Mouse (Mus musculus) gastrocnemius, postnatal 4 days (tissue): ENCODE results near the gene F2rl2. TPM values are rescaled to one million over a fixed set of nuclear protein-coding genes. Genes with fewer than 3 reads are reported as not detected.
A peak's percentile ranks its signal among the peaks of the same experiment; 100 is the strongest.

Experiments
- DNase-seq, 2 experiments: peaks; one replicate each; pipeline ENCODE4 v3.0.0; 2021 to 2022; ENCODE audit warnings: low spot score in 2 of 2, mixed read lengths in 2 of 2
- total RNA-seq, 2 experiments: library from RNA; stranded (reverse); gene quantifications; 2 replicates each; pipeline ENCODE4 v1.2.3; 2021

F2rl2 gene
- total RNA-seq, 2 experiments from 2014 or later: 0.10 TPM; not detected in 1

GRCm38 (mm10) chr13:95697874-95698273 lies 1.2 kb downstream of the F2rl2 start:
- DNase-seq: no peak

GRCm38 (mm10) chr13:95703376-95703775 lies 6.7 kb downstream of the F2rl2 start:
- no peak for DNase-seq

GRCm38 (mm10) chr13:95705589-95705988 lies 8.9 kb downstream of the F2rl2 start:
- DNase-seq: no peak

- DNase-seq: no peak
Observed at GRCm38 (mm10) chr13:95712054-95712453, 15.4 kb downstream of the F2rl2 start.

- DNase-seq: no peak
Observed at GRCm38 (mm10) chr13:95712570-95713268, 16.1 kb downstream of the F2rl2 start.

- DNase-seq: no peak
Observed at GRCm38 (mm10) chr13:95714271-95714975, 17.8 kb downstream of the F2rl2 start.

- no peak for DNase-seq
Observed at GRCm38 (mm10) chr13:95715356-95715755, 18.7 kb downstream of the F2rl2 start.

- DNase-seq: peak; percentile 31 to 63
Observed at GRCm38 (mm10) chr13:95719320-95720232, 22.9 kb downstream of the F2rl2 start.

- DNase-seq: no peak
Observed at GRCm38 (mm10) chr13:95730491-95730890, 33.8 kb downstream of the F2rl2 start.

- no peak for DNase-seq
Observed at GRCm38 (mm10) chr13:95739651-95740050, 43.0 kb downstream of the F2rl2 start.

- no peak for DNase-seq
Observed at GRCm38 (mm10) chr13:95741813-95742689, 45.4 kb downstream of the F2rl2 start.

- no peak for DNase-seq
Observed at GRCm38 (mm10) chr13:95742881-95743466, 46.3 kb downstream of the F2rl2 start.

GRCm38 (mm10) chr13:95745451-95745850 lies 48.8 kb downstream of the F2rl2 start:
- DNase-seq: no peak

GRCm38 (mm10) chr13:95746509-95746908 lies 49.9 kb downstream of the F2rl2 start:
- DNase-seq: peak; percentile 50 to 60

- DNase-seq: no peak
Observed at GRCm38 (mm10) chr13:95747101-95747500, 50.4 kb downstream of the F2rl2 start.

- no peak for DNase-seq
Observed at GRCm38 (mm10) chr13:95747541-95747940, 50.9 kb downstream of the F2rl2 start.
